Mouse (Mus musculus) brain, embryonic 18.5 days (tissue): ENCODE data around the gene Large1.
"Not testable (repeated sequence)": the region's sequence is repeated elsewhere in the genome, so short reads cannot be mapped to it uniquely, and the experiment has no call there.

Experiments used
- DNase-seq: peaks from one replicate; pipeline ENCODE4 v3.0.0-alpha.2; 2012; ENCODE audit warnings: low read depth, low spot score

Large1 gene

GRCm38 (mm10) chr8:73172661-73173060 is 180.7 kb downstream of the Large1 start:
- no peak for DNase-seq

GRCm38 (mm10) chr8:73161994-73162393 is 191.3 kb downstream of the Large1 start:
- no peak for DNase-seq

GRCm38 (mm10) chr8:73161564-73161963 is 191.8 kb downstream of the Large1 start:
- no peak for DNase-seq

- DNase-seq: no peak
Measured at GRCm38 (mm10) chr8:73160945-73161344, 192.4 kb downstream of the Large1 start.

- DNase-seq: no peak
Measured at GRCm38 (mm10) chr8:73147236-73147635, 206.1 kb downstream of the Large1 start.

GRCm38 (mm10) chr8:73142660-73143395 is 210.5 kb downstream of the Large1 start:
- DNase-seq: peak; percentile 46

- DNase-seq: no peak
Measured at GRCm38 (mm10) chr8:73135397-73135796, 217.9 kb downstream of the Large1 start.

- DNase-seq: peak; percentile 10
Measured at GRCm38 (mm10) chr8:73132080-73132479, 221.3 kb downstream of the Large1 start.

- DNase-seq: no peak
Measured at GRCm38 (mm10) chr8:73123864-73124499, 229.4 kb downstream of the Large1 start.

- DNase-seq: peak; percentile 34
Measured at GRCm38 (mm10) chr8:73112332-73112895, 240.9 kb downstream of the Large1 start.

GRCm38 (mm10) chr8:73104089-73104488 is 249.3 kb downstream of the Large1 start:
- DNase-seq: no peak

GRCm38 (mm10) chr8:73101069-73101468 is 252.3 kb downstream of the Large1 start:
- no peak for DNase-seq

- not testable (repeated sequence) for DNase-seq
Measured at GRCm38 (mm10) chr8:73100607-73101006, 252.7 kb downstream of the Large1 start.

- no peak for DNase-seq
Measured at GRCm38 (mm10) chr8:73099542-73099941, 253.8 kb downstream of the Large1 start.

GRCm38 (mm10) chr8:73096952-73097351 is 256.4 kb downstream of the Large1 start:
- no peak for DNase-seq

- DNase-seq: not testable (repeated sequence)
Measured at GRCm38 (mm10) chr8:73077746-73078145, 275.6 kb downstream of the Large1 start.

GRCm38 (mm10) chr8:73061410-73061809 is 291.9 kb downstream of the Large1 start:
- DNase-seq: no peak

- no peak for DNase-seq
Measured at GRCm38 (mm10) chr8:73054726-73055125, 298.6 kb downstream of the Large1 start.

GRCm38 (mm10) chr8:73053878-73054277 is 299.5 kb downstream of the Large1 start:
- DNase-seq: no peak

- DNase-seq: no peak
Measured at GRCm38 (mm10) chr8:73052414-73052813, 300.9 kb downstream of the Large1 start.

- DNase-seq: no peak
Measured at GRCm38 (mm10) chr8:73048136-73048535, 305.2 kb downstream of the Large1 start.

- no peak for DNase-seq
Measured at GRCm38 (mm10) chr8:73029787-73030186, 323.6 kb downstream of the Large1 start.

GRCm38 (mm10) chr8:73018241-73018640 is 335.1 kb downstream of the Large1 start:
- DNase-seq: no peak
